ENCODE assay signal across 22 mouse cellular contexts in genomic region chr3:118487408-118487807, GRCm38 (mm10).
"Had no signal": no experiment of that assay in that cellular context is flagged by ENCODE, and none has a peak within 500 bp of the region (broad histone marks: within the 10 kb centered on the region; RNA-seq: fewer than 3 reads in every experiment).

No protein-coding gene starts in this region.

- H3K4me3 ChIP-seq: limb, embryonic 10.5 days; limb, embryonic 13.5 days; midbrain, embryonic 13.5 days; myocyte; neural tube, embryonic 15.5 days; stomach, embryonic 15.5 days had no signal

- H3K27ac ChIP-seq: limb, embryonic 10.5 days; limb, embryonic 13.5 days; liver, embryonic 14.5 days; macrophage; midbrain, embryonic 13.5 days; neural tube, embryonic 15.5 days; stomach, embryonic 15.5 days had no signal

- DNase-seq: kidney, adult 18-20 months; kidney, adult 9 months; kidney, postnatal 14 days; kidney, postnatal 4 days; liver; liver, postnatal 0 days; lung, embryonic 14.5 days; right cerebral cortex, adult 18-20 months; right cerebral cortex, postnatal 14 days; spleen, adult 18-20 months; thymus, postnatal 25 days had no signal

- H3K9me3 ChIP-seq: limb, embryonic 10.5 days; limb, embryonic 13.5 days; midbrain, embryonic 13.5 days; neural tube, embryonic 15.5 days; stomach, embryonic 15.5 days had no signal

- ATAC-seq: inflammation-experienced regulatory T-cells, adult 6 months; intestine, embryonic 16.5 days; liver, postnatal 0 days; lung, postnatal 0 days; midbrain, embryonic 13.5 days had no signal

- H3K36me3 ChIP-seq: limb, embryonic 10.5 days; limb, embryonic 13.5 days; midbrain, embryonic 13.5 days; neural tube, embryonic 15.5 days; stomach, embryonic 15.5 days had no signal

- H3K4me1 ChIP-seq: limb, embryonic 13.5 days; stomach, embryonic 15.5 days had no signal

- H3K4me2 ChIP-seq: limb, embryonic 13.5 days; lung, embryonic 14.5 days; midbrain, embryonic 13.5 days; neural tube, embryonic 15.5 days; stomach, embryonic 15.5 days had no signal

- H3K27me3 ChIP-seq: limb, embryonic 13.5 days; midbrain, embryonic 13.5 days; neural tube, embryonic 15.5 days; stomach, embryonic 15.5 days had no signal

- H3K9ac ChIP-seq: limb, embryonic 13.5 days; liver, embryonic 14.5 days; liver, postnatal 0 days; lung, embryonic 14.5 days; midbrain, embryonic 13.5 days; neural tube, embryonic 15.5 days; stomach, embryonic 15.5 days had no signal
